Mouse (Mus musculus): ENCODE results near the gene Akip1. TPM values are rescaled to one million over a fixed set of nuclear protein-coding genes. Genes with fewer than 3 reads are reported as not detected.

Gene Akip1
- polyA plus RNA-seq, 1 experiment from 2014 or later, result 27.2 TPM

DNA sequence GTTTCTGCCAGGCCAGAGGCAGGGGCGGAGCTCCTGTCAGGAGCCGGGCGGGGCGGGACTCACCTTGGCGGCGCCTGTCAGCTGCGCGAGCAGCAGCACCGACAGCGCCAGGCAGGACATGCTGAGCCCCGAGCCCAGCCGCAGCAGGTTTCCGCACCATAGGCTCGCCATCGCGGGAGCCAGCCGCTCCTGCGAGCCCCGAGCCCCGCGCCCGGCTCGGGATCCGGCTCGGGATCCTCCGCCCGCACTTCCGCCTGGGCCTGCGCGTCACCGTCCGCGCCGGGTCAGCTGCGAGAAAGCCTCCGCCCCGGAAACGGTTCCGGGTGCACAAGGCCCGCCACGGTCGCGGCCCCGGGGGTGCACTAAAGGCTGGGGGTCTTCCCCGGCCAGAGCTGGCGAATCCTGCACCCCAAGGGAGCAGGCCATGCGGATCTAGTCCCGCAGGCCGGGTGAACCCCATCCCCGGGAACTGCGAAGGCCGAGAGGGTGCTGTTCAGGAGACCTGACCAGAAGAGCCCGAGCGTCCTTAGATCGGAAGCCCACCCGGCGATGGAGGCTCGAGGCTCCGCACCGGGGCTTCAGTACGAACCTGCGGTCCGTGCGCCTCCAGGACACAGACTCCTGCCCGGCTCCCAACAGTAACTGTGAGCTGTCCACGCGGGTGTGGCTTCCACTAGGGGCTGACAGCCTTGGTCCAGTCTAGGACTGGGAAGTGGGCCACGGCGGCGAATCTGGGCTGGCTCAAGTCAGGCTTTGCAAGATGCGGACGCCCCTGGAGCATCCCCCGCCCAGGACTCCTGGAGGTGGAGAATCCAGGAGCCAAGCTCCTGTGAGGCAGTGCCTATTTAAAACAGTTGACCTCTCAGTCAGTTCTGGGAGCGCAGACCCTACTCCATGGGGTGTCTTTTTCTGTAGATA, 48.8 kb downstream of the Akip1 start, which contains the start of gene Tmem9b:
TSS of gene Tmem9b (minus strand) at position 868 of the 918 bp plus-strand sequence.
- H3K4me3 ChIP-seq, result peak within 1 kb of the TSS; percentile 94
- DNase-seq (ENCODE audit: low spot score), result peak; percentile 85
- H3K4me1 ChIP-seq (replicated peaks), result peaks cover 27% of the 10 kb centered on the region
- H3K9me3 ChIP-seq, result no peaks in the 10 kb centered on the region
- no peaks in the 10 kb centered on the region for H3K27me3 ChIP-seq (ENCODE audit: insufficient read depth, poor library complexity, severe bottlenecking)
- H3K36me3 ChIP-seq, result no peaks in the 10 kb centered on the region
- peak within 1 kb of the TSS; percentile 94 for H3K27ac ChIP-seq
- WGBS, result under 1% methylated on average over 74 of the region's 74 CpGs

- DNase-seq (ENCODE audit: low spot score), result no peak
- WGBS, result 94% methylated on average over 8 of the region's 8 CpGs
Measured at GRCm38 (mm10) chr7:109754034-109754433, 50.5 kb downstream of the Akip1 start.

GRCm38 (mm10) chr7:109756291-109756690, 52.8 kb downstream of the Akip1 start:
- no peak for DNase-seq (ENCODE audit: low spot score)
- Histone ChIP-seq H3K36me3 (no peaks in the 10 kb centered on the region), H3K4me3 (no peak overlapping the region), H3K4me1 (replicated peaks) (peaks cover 22% of the 10 kb centered on the region), H3K9me3 (no peaks in the 10 kb centered on the region), H3K27me3 (ENCODE audit: insufficient read depth, poor library complexity, severe bottlenecking) (no peaks in the 10 kb centered on the region), H3K27ac (no peak overlapping the region)
- 90% methylated on average over 3 of the region's 3 CpGs for WGBS

More at GRCm38 (mm10) chr7:109754034-109754433, 50.5 kb downstream of the Akip1 start:
- H3K27ac ChIP-seq, result no peak overlapping the region
- H3K9me3 ChIP-seq, result no peaks in the 10 kb centered on the region
- no peaks in the 10 kb centered on the region for H3K27me3 ChIP-seq (ENCODE audit: insufficient read depth, poor library complexity, severe bottlenecking)
- no peak overlapping the region for H3K4me3 ChIP-seq
- H3K4me1 ChIP-seq (replicated peaks), result peaks cover 27% of the 10 kb centered on the region
- H3K36me3 ChIP-seq, result no peaks in the 10 kb centered on the region

Other genes with a start within 250 kb of the Akip1 start
- 0.07 and 0.08 TPM in 2 replicates for gene Trim66, start 195.6 kb upstream of the Akip1 start, polyA plus RNA-seq (2016; fragmentation: Nextera tagmentation; extraction: Ambion mirVana)
- 101 and 126 TPM in 2 replicates for gene Rpl27a, start 184.5 kb upstream of the Akip1 start, polyA plus RNA-seq (2016; fragmentation: Nextera tagmentation; extraction: Ambion mirVana)
- gene St5, start 85 bp upstream of the Akip1 start, polyA plus RNA-seq (2016; fragmentation: Nextera tagmentation; extraction: Ambion mirVana), result 43.2 and 44.3 TPM in 2 replicates
- gene BC051019, start 20.2 kb downstream of the Akip1 start, polyA plus RNA-seq (2016; fragmentation: Nextera tagmentation; extraction: Ambion mirVana), result 0.16 and 0.73 TPM in 2 replicates
- 0.24 and 0.25 TPM in 2 replicates for gene Ascl3, start 28.0 kb downstream of the Akip1 start, polyA plus RNA-seq (2016; fragmentation: Nextera tagmentation; extraction: Ambion mirVana)
- gene Tmem9b, start 49.2 kb downstream of the Akip1 start, polyA plus RNA-seq (2016; fragmentation: Nextera tagmentation; extraction: Ambion mirVana), result 40.5 and 53.2 TPM in 2 replicates
- 0.68 and 0.86 TPM in 2 replicates for gene Nrip3, start 78.3 kb downstream of the Akip1 start, polyA plus RNA-seq (2016; fragmentation: Nextera tagmentation; extraction: Ambion mirVana)
- 4.7 and 5.8 TPM in 2 replicates for gene Scube2, start 162.0 kb downstream of the Akip1 start, polyA plus RNA-seq (2016; fragmentation: Nextera tagmentation; extraction: Ambion mirVana)